In the genomic region with DNA sequence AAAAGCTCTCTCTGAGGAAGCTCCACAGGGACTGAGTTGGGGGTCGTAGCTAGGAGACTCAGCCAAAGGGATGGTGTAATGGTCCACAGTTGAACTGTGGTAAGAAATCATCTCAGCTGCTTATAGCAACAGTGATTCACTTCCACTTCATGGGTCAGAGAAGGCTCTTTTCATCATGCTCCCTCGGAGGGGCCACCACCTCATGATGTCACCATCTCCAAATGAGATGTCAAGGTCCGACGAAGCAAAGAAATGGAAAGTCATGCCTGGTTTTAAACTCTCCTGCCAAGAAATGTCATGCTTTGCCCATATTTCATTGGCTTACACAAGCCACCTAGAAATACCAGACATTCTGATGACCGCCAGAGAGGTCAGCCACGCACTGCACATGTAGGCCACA, we compare ENCODE assay signal across 25 mouse cellular contexts. TPM values are rescaled to one million over a fixed set of nuclear protein-coding genes. Genes with fewer than 3 reads are reported as not detected.
DNase-seq lines count a peak whose midpoint lies in the region; ATAC-seq and TF ChIP-seq lines count a peak whose summit lies in the region.
"Had no signal": no experiment of that assay in that cellular context is flagged by ENCODE, and none has a peak within 500 bp of the region (broad histone marks: within the 10 kb centered on the region; RNA-seq: fewer than 3 reads in every experiment).

No protein-coding gene starts in this region.

- H3K9ac ChIP-seq in kidney, postnatal 0 days (ENCODE audit: low read depth, low read length), result no peak overlapping the region
- no peak overlapping the region for H3K9ac ChIP-seq in stomach, postnatal 0 days (ENCODE audit: low read length)
- H3K9ac ChIP-seq: forebrain, embryonic 13.5 days; heart, embryonic 13.5 days; hindbrain, embryonic 12.5 days; hindbrain, embryonic 15.5 days had no signal

- peak; percentile 11; the same call in 1 of the 2 replicates for TF ChIP-seq CTCF in kidney, postnatal 0 days (IDR thresholded peaks at IDR 0.05; ENCODE audit: low read depth)
- no peak for TF ChIP-seq CTCF in stomach, postnatal 0 days (IDR thresholded peaks at IDR 0.05; ENCODE audit: low read depth)

- H3K4me3 ChIP-seq in kidney, postnatal 0 days (replicated peaks; ENCODE audit: low read depth, low read length), result no peak overlapping the region
- H3K4me3 ChIP-seq in stomach, postnatal 0 days (ENCODE audit: low read depth, low read length), result no peak overlapping the region
- H3K4me3 ChIP-seq: forebrain, embryonic 10.5 days; forebrain, embryonic 13.5 days; heart, adult 2 months; heart, embryonic 10.5 days; heart, embryonic 13.5 days; hindbrain, embryonic 12.5 days; hindbrain, embryonic 15.5 days had no signal

- H3K4me1 ChIP-seq in kidney, postnatal 0 days (replicated peaks; ENCODE audit: insufficient read depth, low read length), result no peaks in the 10 kb centered on the region
- H3K4me1 ChIP-seq in stomach, postnatal 0 days (replicated peaks; ENCODE audit: control insufficient read depth, insufficient read depth), result no peaks in the 10 kb centered on the region
- H3K4me1 ChIP-seq: forebrain, embryonic 13.5 days; heart, embryonic 10.5 days; heart, embryonic 13.5 days; hindbrain, embryonic 15.5 days had no signal

- no peak overlapping the region for H3K27ac ChIP-seq in kidney, postnatal 0 days
- no peak overlapping the region for H3K27ac ChIP-seq in stomach, postnatal 0 days (replicated peaks)
- H3K27ac ChIP-seq: forebrain, embryonic 10.5 days; forebrain, embryonic 13.5 days; heart, adult 2 months; heart, embryonic 10.5 days; heart, embryonic 13.5 days; hindbrain, embryonic 12.5 days; hindbrain, embryonic 15.5 days had no signal

- no peak overlapping the region for H3K4me2 ChIP-seq in kidney, postnatal 0 days (ENCODE audit: low read length)
- no peak overlapping the region for H3K4me2 ChIP-seq in stomach, postnatal 0 days (replicated peaks; ENCODE audit: low read depth)
- H3K4me2 ChIP-seq: forebrain, embryonic 13.5 days; heart, embryonic 13.5 days; hindbrain, embryonic 12.5 days; hindbrain, embryonic 15.5 days had no signal

- no peak for ATAC-seq in kidney, postnatal 0 days (replicated peaks; ENCODE audit: low FRiP score, low read depth)
- no peak for ATAC-seq in stomach, postnatal 0 days (ENCODE audit: low FRiP score, low TSS enrichment)
- ATAC-seq: forebrain, embryonic 13.5 days; forebrain, embryonic 16.5 days had no signal

- TF ChIP-seq EP300 in stomach, postnatal 0 days (optimal IDR thresholded peaks at IDR 0.05), result no peak

- DNase-seq in adrenal gland, adult (ENCODE audit: inconsistent age in 2 of 2, low spot score in 1 of 2), result peak; percentile 63 to 80
- no peak for DNase-seq in adrenal gland, adult 18-20 months (ENCODE audit: low spot score in 2 of 2)
- peak; percentile 24 for DNase-seq in adrenal gland, postnatal 14 days
- no peak for DNase-seq in adrenal gland, postnatal 4 days (ENCODE audit: low spot score in 2 of 2)
- DNase-seq in kidney, postnatal 0 days (ENCODE audit: low spot score), result no peak
- no peak for DNase-seq in kidney, postnatal 4 days
- peak; percentile 30 to 34 for DNase-seq in adrenal gland, postnatal 36 days
- no peak for DNase-seq in stomach, postnatal 0 days (ENCODE audit: low spot score)
- DNase-seq: cerebellum, adult 11 months; cerebellum, adult 8-10 months; cerebellum, postnatal 14 days; gastrocnemius, postnatal 10 days; gastrocnemius, postnatal 36 days; heart, adult 2 months; heart, postnatal 14 days; heart, postnatal 4 days; kidney, adult 18-20 months had no signal

- no peaks in the 10 kb centered on the region for H3K36me3 ChIP-seq in kidney, postnatal 0 days (ENCODE audit: insufficient read depth, low read length)
- H3K36me3 ChIP-seq in stomach, postnatal 0 days (ENCODE audit: control insufficient read depth, insufficient read depth, low read length), result no peaks in the 10 kb centered on the region
- H3K36me3 ChIP-seq: forebrain, embryonic 10.5 days; heart, embryonic 10.5 days; heart, embryonic 13.5 days; hindbrain, embryonic 12.5 days; hindbrain, embryonic 15.5 days had no signal

- no peaks in the 10 kb centered on the region for H3K9me3 ChIP-seq in kidney, postnatal 0 days (replicated peaks; ENCODE audit: low read length)
- no peaks in the 10 kb centered on the region for H3K9me3 ChIP-seq in stomach, postnatal 0 days (ENCODE audit: control insufficient read depth, low read length)
- H3K9me3 ChIP-seq: forebrain, embryonic 10.5 days; forebrain, embryonic 13.5 days; heart, embryonic 10.5 days; heart, embryonic 13.5 days; hindbrain, embryonic 12.5 days; hindbrain, embryonic 15.5 days had no signal

- H3K27me3 ChIP-seq in kidney, postnatal 0 days (ENCODE audit: insufficient read depth, low read length), result no peaks in the 10 kb centered on the region
- H3K27me3 ChIP-seq in stomach, postnatal 0 days (ENCODE audit: control insufficient read depth, insufficient read depth, low read length), result no peaks in the 10 kb centered on the region
- H3K27me3 ChIP-seq: heart, embryonic 13.5 days; hindbrain, embryonic 12.5 days; hindbrain, embryonic 15.5 days had no signal

- WGBS in kidney, postnatal 0 days, result 68% methylated on average over 6 of the region's 6 CpGs
- 81% methylated on average over 6 of the region's 6 CpGs for WGBS in stomach, postnatal 0 days

RNA-seq across cellular contexts. Expression of a gene that starts 15.2 kb away (rescaled TPM):
- 1 to 10 TPM; 3.3 to 7.6 TPM for total RNA-seq in adrenal gland, adult 18-20 months (2021)
- total RNA-seq in adrenal gland, postnatal 14 days (2021), result 0.63 and 1.4 TPM in 2 replicates
- total RNA-seq in adrenal gland, postnatal 4 days (2021), result 1 to 10 TPM in 1 of 2 experiments, under 1 TPM in 1; 0.79 to 1.4 TPM
- 0.42 and 0.45 TPM in 2 replicates for polyA plus RNA-seq in kidney, postnatal 0 days (2015; fragmentation: Nextera tagmentation; extraction: Ambion mirVana)
- total RNA-seq in adrenal gland, postnatal 36 days (2021), result 1 to 10 TPM; 1.8 to 3.0 TPM
- 1.2 and 1.3 TPM in 2 replicates for polyA plus RNA-seq in stomach, postnatal 0 days (2015; fragmentation: Nextera tagmentation; extraction: Ambion mirVana)
- total RNA-seq: granulocyte monocyte progenitor cell, adult 5-6 weeks had no signal

Comparison
In these comparisons a context has a peak if more than half of its experiments do, and no peak if none do; other contexts are left out.
1. DNase-seq: peak in adrenal gland, adult (2 of 2), adrenal gland, postnatal 14 days (single experiment) and adrenal gland, postnatal 36 days (2 of 2); none in adrenal gland, adult 18-20 months (0 of 2), adrenal gland, postnatal 4 days (0 of 2), kidney, postnatal 0 days (single experiment), kidney, postnatal 4 days (0 of 2) and stomach, postnatal 0 days (single experiment).